Mouse (Mus musculus): ENCODE data around the gene Sox6.

DNA sequence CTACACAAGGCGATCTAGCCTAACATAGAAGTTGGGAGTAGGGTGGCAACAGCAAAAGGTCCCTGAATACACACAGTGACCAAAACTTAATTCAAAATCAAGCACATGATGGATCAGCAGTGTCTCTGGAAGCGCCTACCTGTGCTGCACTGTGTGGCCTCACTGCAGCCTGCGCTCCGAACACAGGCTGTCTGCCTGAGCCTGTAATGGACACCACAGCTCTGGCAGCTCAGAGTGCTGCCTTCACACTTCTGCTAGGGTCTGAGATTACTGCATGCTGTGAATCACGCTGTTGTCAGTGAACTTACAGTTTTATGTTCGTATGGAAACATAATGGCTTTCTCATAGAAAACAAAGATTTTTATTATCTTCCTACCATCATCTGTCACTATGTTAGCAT is 532.2 kb downstream of the Sox6 start:
- TF ChIP-seq CTCF (IDR thresholded peaks at IDR 0.05; ENCODE audit: borderline replicate concordance, insufficient read depth, low read length), result no peak
- TF ChIP-seq POLR2A (IDR thresholded peaks at IDR 0.05; ENCODE audit: low read depth, low read length), result no peak

All from embryonic fibroblast, embryonic 13.5 days (primary cell).